Mouse (Mus musculus): ENCODE measurements at regions not wholly inside any gene's neighbourhood (a gene's known extent, or its start where the extent isn't known, plus 50 kb on each side); places are given as distances from the start of the nearest gene placed in this dataset.
A peak's percentile ranks its signal among the peaks of the same experiment; 100 is the strongest.

DNA sequence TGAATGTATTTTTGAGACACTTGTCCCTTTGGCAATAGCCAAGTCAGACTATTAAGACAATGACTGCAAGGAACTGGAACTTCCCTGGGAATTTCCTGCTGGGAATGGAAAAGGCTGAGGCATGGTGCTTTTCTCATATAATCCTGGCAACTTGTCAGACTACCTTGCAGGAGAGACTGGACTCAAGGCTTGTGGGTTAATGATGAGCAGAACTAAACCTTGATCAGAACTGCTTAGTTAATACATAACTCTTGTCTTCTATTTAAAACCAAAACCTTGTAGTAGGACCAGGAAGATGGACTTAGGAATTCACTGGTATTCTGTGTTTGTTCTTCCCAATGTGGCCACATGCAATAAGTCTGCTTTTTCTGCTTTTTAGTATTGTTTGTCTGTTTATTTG lies 579.3 kb upstream of the Plxna2 start:
- no peak for DNase-seq
- H3K4me1 ChIP-seq (ENCODE audit: insufficient read depth) = no peaks in the 10 kb centered on the region
- H3K4me3 ChIP-seq (ENCODE audit: low read depth, low read length) = no peak overlapping the region
- no peaks in the 10 kb centered on the region for H3K9me3 ChIP-seq (ENCODE audit: low read depth, low read length)
- H3K27me3 ChIP-seq (ENCODE audit: insufficient read depth, low read length) = no peaks in the 10 kb centered on the region
- no peak overlapping the region for H3K4me2 ChIP-seq
- H3K9ac ChIP-seq = no peak overlapping the region
- no peaks in the 10 kb centered on the region for H3K36me3 ChIP-seq (ENCODE audit: insufficient read depth)
- no peak overlapping the region for H3K27ac ChIP-seq (ENCODE audit: low read depth)
- TF ChIP-seq CTCF (IDR thresholded peaks at IDR 0.05; ENCODE audit: low read depth) = no peak
- no peak for ATAC-seq (ENCODE audit: insufficient read depth)

GRCm38 (mm10) chr1:194034199-194034883 lies 583.7 kb upstream of the Plxna2 start:
- DNase-seq = no peak
- Histone ChIP-seq H3K4me1 (ENCODE audit: insufficient read depth) (no peaks in the 10 kb centered on the region), H3K4me3 (ENCODE audit: low read depth, low read length) (no peak overlapping the region), H3K27me3 (ENCODE audit: insufficient read depth, low read length) (no peaks in the 10 kb centered on the region), H3K9ac (no peak overlapping the region), H3K27ac (ENCODE audit: low read depth) (no peak overlapping the region), H3K36me3 (ENCODE audit: insufficient read depth) (no peaks in the 10 kb centered on the region), H3K9me3 (ENCODE audit: low read depth, low read length) (no peaks in the 10 kb centered on the region), H3K4me2 (no peak overlapping the region)
- ATAC-seq (ENCODE audit: insufficient read depth) = no peak
- no peak for TF ChIP-seq CTCF (IDR thresholded peaks at IDR 0.05; ENCODE audit: low read depth)
- 68% methylated on average over 5 of the region's 5 CpGs for WGBS

DNA sequence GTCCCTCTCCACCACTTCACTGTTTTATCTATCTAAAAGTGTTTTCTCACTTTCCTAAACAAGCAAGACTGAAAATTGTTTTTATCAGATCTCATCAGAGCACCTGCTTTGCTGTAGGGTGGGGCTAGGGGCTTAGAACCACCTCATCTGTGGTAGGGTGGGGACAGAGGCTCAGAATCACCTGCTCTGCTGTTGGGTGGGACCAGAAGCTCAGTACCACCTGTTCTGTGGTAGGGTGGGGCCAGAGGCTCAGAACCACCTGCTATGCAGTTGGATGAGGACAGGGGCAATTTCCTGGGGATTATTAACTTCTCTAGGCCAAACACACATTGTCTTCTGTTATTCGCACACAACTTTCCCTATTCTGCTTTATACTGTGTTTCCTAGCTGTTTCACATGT lies 585.4 kb upstream of the Plxna2 start:
- WGBS = 87% methylated on average over 1 of the region's 1 CpGs
- no peak overlapping the region for H3K4me3 ChIP-seq (ENCODE audit: low read depth, low read length)
- no peaks in the 10 kb centered on the region for H3K27me3 ChIP-seq (ENCODE audit: insufficient read depth, low read length)
- no peak for TF ChIP-seq CTCF (IDR thresholded peaks at IDR 0.05; ENCODE audit: low read depth)
- no peak overlapping the region for H3K27ac ChIP-seq (ENCODE audit: low read depth)
- no peaks in the 10 kb centered on the region for H3K9me3 ChIP-seq (ENCODE audit: low read depth, low read length)
- DNase-seq (no peak), ATAC-seq (ENCODE audit: insufficient read depth) (no peak)
- no peak overlapping the region for H3K9ac ChIP-seq
- no peaks in the 10 kb centered on the region for H3K36me3 ChIP-seq (ENCODE audit: insufficient read depth)
- no peaks in the 10 kb centered on the region for H3K4me1 ChIP-seq (ENCODE audit: insufficient read depth)
- no peak overlapping the region for H3K4me2 ChIP-seq

GRCm38 (mm10) chr1:194030651-194031228 lies 587.3 kb upstream of the Plxna2 start:
- Histone ChIP-seq H3K9ac (no peak overlapping the region), H3K4me3 (ENCODE audit: low read depth, low read length) (no peak overlapping the region), H3K9me3 (ENCODE audit: low read depth, low read length) (no peaks in the 10 kb centered on the region), H3K27me3 (ENCODE audit: insufficient read depth, low read length) (no peaks in the 10 kb centered on the region), H3K4me1 (ENCODE audit: insufficient read depth) (no peaks in the 10 kb centered on the region), H3K27ac (ENCODE audit: low read depth) (no peak overlapping the region), H3K36me3 (ENCODE audit: insufficient read depth) (no peaks in the 10 kb centered on the region), H3K4me2 (no peak overlapping the region)
- ATAC-seq (ENCODE audit: insufficient read depth) (no peak), DNase-seq (no peak)
- TF ChIP-seq CTCF (IDR thresholded peaks at IDR 0.05; ENCODE audit: low read depth) = no peak
- WGBS = 54% methylated on average over 3 of the region's 3 CpGs

DNA sequence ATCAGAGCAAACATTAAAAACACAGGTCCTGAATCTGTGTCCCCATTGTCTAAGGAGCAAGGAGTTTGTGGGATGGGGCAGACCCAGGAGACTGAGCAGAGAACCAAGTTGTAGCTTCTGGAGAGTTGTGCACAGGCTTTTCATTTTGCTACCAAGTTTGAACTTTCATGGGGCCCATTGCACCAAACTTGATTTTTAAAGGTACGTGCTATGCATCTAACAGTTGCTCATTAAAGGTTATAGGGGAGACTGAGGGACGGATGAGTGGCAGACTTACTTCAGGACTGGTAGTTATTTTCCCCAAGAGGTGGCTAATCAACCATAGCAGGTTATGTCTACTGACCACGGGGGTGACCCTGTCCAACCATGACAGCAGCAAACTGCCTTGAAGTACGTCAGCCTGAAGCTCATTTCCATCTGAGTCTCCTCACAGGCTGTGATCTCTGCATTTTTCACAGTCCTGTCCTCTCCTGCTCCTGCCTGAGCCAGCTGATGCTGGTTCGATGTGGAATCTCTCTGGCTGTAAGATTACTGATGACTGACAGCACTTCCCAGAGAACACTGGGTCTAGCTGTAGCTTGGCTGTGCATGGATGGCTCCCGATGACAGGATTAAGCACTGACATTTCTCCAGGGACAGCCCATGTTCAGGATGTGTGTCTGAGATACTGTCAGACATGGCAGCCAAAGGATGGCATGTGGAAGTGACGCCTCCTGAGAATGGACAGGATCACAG lies 590.9 kb upstream of the Plxna2 start:
- Histone ChIP-seq H3K9ac (no peak overlapping the region), H3K4me3 (ENCODE audit: low read depth, low read length) (no peak overlapping the region), H3K4me1 (ENCODE audit: insufficient read depth) (no peaks in the 10 kb centered on the region), H3K9me3 (ENCODE audit: low read depth, low read length) (no peaks in the 10 kb centered on the region), H3K36me3 (ENCODE audit: insufficient read depth) (no peaks in the 10 kb centered on the region), H3K27me3 (ENCODE audit: insufficient read depth, low read length) (no peaks in the 10 kb centered on the region), H3K27ac (ENCODE audit: low read depth) (no peak overlapping the region), H3K4me2 (no peak overlapping the region)
- no peak for DNase-seq
- WGBS = 69% methylated on average over 7 of the region's 7 CpGs
- TF ChIP-seq CTCF (IDR thresholded peaks at IDR 0.05; ENCODE audit: low read depth) = no peak
- ATAC-seq (ENCODE audit: insufficient read depth) = no peak

GRCm38 (mm10) chr1:194026213-194026612 lies 591.8 kb upstream of the Plxna2 start:
- WGBS = 27% methylated on average over 2 of the region's 2 CpGs
- no peak for DNase-seq
- Histone ChIP-seq H3K36me3 (ENCODE audit: insufficient read depth) (no peaks in the 10 kb centered on the region), H3K9me3 (ENCODE audit: low read depth, low read length) (no peaks in the 10 kb centered on the region), H3K27ac (ENCODE audit: low read depth) (no peak overlapping the region), H3K27me3 (ENCODE audit: insufficient read depth, low read length) (no peaks in the 10 kb centered on the region), H3K9ac (no peak overlapping the region), H3K4me2 (no peak overlapping the region), H3K4me1 (ENCODE audit: insufficient read depth) (no peaks in the 10 kb centered on the region), H3K4me3 (ENCODE audit: low read depth, low read length) (no peak overlapping the region)
- no peak for ATAC-seq (ENCODE audit: insufficient read depth)
- TF ChIP-seq CTCF (IDR thresholded peaks at IDR 0.05; ENCODE audit: low read depth) = no peak

GRCm38 (mm10) chr1:194019282-194019681 lies 598.7 kb upstream of the Plxna2 start:
- Histone ChIP-seq H3K4me1 (ENCODE audit: insufficient read depth) (no peaks in the 10 kb centered on the region), H3K9me3 (ENCODE audit: low read depth, low read length) (no peaks in the 10 kb centered on the region), H3K4me2 (no peak overlapping the region), H3K36me3 (ENCODE audit: insufficient read depth) (no peaks in the 10 kb centered on the region), H3K9ac (no peak overlapping the region), H3K4me3 (ENCODE audit: low read depth, low read length) (no peak overlapping the region), H3K27ac (ENCODE audit: low read depth) (no peak overlapping the region), H3K27me3 (ENCODE audit: insufficient read depth, low read length) (no peaks in the 10 kb centered on the region)
- no peak for TF ChIP-seq CTCF (IDR thresholded peaks at IDR 0.05; ENCODE audit: low read depth)
- peak; percentile 18 for DNase-seq
- ATAC-seq (ENCODE audit: insufficient read depth) = no peak

All from lung, embryonic 14.5 days (tissue).